Mouse (Mus musculus) spleen, adult 2 months (tissue): Measurements from ENCODE around the gene Krt20. TPM values are rescaled to one million over a fixed set of nuclear protein-coding genes. Genes with fewer than 3 reads are reported as not detected.

ENCODE experiments used
- DNase-seq, 2 experiments: peaks; one replicate each; pipeline versions ENCODE4 v3.0.0 to v3.0.0-alpha.2; 2012 to 2021; ENCODE audit warnings: low spot score in 2 of 2, low read depth in 1 of 2
- H3K27ac ChIP-seq: fragments of 200-500 bp; 2 replicates; pipeline ENCODE4 v1.5.1; 2012; ENCODE audit warnings: low read length, inconsistent platforms; ENCODE audit not compliant: insufficient read depth
- H3K27me3 ChIP-seq: fragments of 200-500 bp; 2 replicates; pipeline ENCODE4 v1.6.1; 2012; ENCODE audit warnings: mild to moderate bottlenecking, moderate library complexity, low read length, inconsistent platforms; ENCODE audit not compliant: control insufficient read depth, insufficient read depth
- H3K36me3 ChIP-seq: fragments of 200-500 bp; 2 replicates; pipeline ENCODE4 v1.6.1; 2012; ENCODE audit warnings: mild to moderate bottlenecking, low read length, inconsistent platforms; ENCODE audit not compliant: control insufficient read depth, insufficient read depth
- H3K4me1 ChIP-seq: fragments of 200-500 bp; 2 replicates; pipeline ENCODE4 v1.6.1; 2011; ENCODE audit warnings: inconsistent platforms; ENCODE audit not compliant: control insufficient read depth, insufficient read depth, insufficient read length
- H3K4me3 ChIP-seq: fragments of 200-500 bp; 2 replicates; pipeline ENCODE4 v1.5.1; 2011; ENCODE audit warnings: mild to moderate bottlenecking, inconsistent platforms; ENCODE audit not compliant: insufficient read depth, insufficient read length; ENCODE audit errors: extremely low read depth
- CTCF ChIP-seq: fragments of 200-500 bp; IDR thresholded peaks from 2 replicates; pipeline ENCODE4 v1.5.1; 2011; ENCODE audit warnings: mild to moderate bottlenecking, inconsistent platforms; ENCODE audit not compliant: insufficient read depth, insufficient read length, insufficient replicate concordance; ENCODE audit errors: extremely low read depth
- POLR2A ChIP-seq: fragments of 200-500 bp; IDR thresholded peaks from 2 replicates; pipeline ENCODE4 v1.6.1; 2011; ENCODE audit warnings: low read depth, low read length, inconsistent platforms
- WGBS: fragments of 180-500 bp; shearing (Covaris S2); methylation state at CpG from one replicate; pipeline ENCODE4 v1.1.7; 2018; 5-methylcytosine and 5-hydroxymethylcytosine counted together
- polyA plus RNA-seq: library from polyadenylated mRNA; depleted of rRNA; stranded (reverse); fragments of >200 nt; gene quantifications from 2 replicates; pipeline ENCODE4 v1.2.3, GENCODE M21; 2012

Gene Krt20
- polyA plus RNA-seq, 1 experiment: 0.16 TPM

- no peak overlapping the region for H3K27ac ChIP-seq
- 10% methylated on average over 5 of the region's 5 CpGs for WGBS
- TF ChIP-seq CTCF (peak; percentile 73; the same call in 1 of the 2 replicates), POLR2A (no peak)
Observed at GRCm38 (mm10) chr11:99464836-99465235, 26.9 kb upstream of the Krt20 start.

GRCm38 (mm10) chr11:99463155-99463554 is 25.2 kb upstream of the Krt20 start:
- H3K4me1 ChIP-seq: no peaks in the 10 kb centered on the region
- H3K27me3 ChIP-seq: no peaks in the 10 kb centered on the region
- no peak for TF ChIP-seq POLR2A
- TF ChIP-seq CTCF: peak; percentile 79; the same call in 1 of the 2 replicates
- no peak overlapping the region for H3K4me3 ChIP-seq
- peak; percentile 9 to 23 for DNase-seq
- 12% methylated on average over 8 of the region's 8 CpGs for WGBS
- H3K36me3 ChIP-seq: no peaks in the 10 kb centered on the region
- no peak overlapping the region for H3K27ac ChIP-seq

More at GRCm38 (mm10) chr11:99464836-99465235, 26.9 kb upstream of the Krt20 start:
- H3K27me3 ChIP-seq: no peaks in the 10 kb centered on the region
- H3K4me1 ChIP-seq: no peaks in the 10 kb centered on the region
- DNase-seq: peak; percentile 26 to 30
- no peak overlapping the region for H3K4me3 ChIP-seq
- H3K36me3 ChIP-seq: no peaks in the 10 kb centered on the region

GRCm38 (mm10) chr11:99461736-99462135 is 23.8 kb upstream of the Krt20 start:
- Histone ChIP-seq H3K27ac (no peak overlapping the region), H3K36me3 (no peaks in the 10 kb centered on the region), H3K27me3 (no peaks in the 10 kb centered on the region), H3K4me1 (no peaks in the 10 kb centered on the region), H3K4me3 (no peak overlapping the region)
- TF ChIP-seq CTCF: no peak
- no peak for TF ChIP-seq POLR2A
- 81% methylated on average over 7 of the region's 7 CpGs for WGBS
- no peak for DNase-seq

- no peak for DNase-seq
- H3K4me1 ChIP-seq: no peaks in the 10 kb centered on the region
- H3K4me3 ChIP-seq: no peak overlapping the region
- H3K27me3 ChIP-seq: no peaks in the 10 kb centered on the region
- H3K27ac ChIP-seq: no peak overlapping the region
- TF ChIP-seq POLR2A (no peak), CTCF (no peak)
- H3K36me3 ChIP-seq: no peaks in the 10 kb centered on the region
- WGBS: 56% methylated on average over 7 of the region's 7 CpGs
Observed at GRCm38 (mm10) chr11:99458887-99459286, 20.9 kb upstream of the Krt20 start.

GRCm38 (mm10) chr11:99454759-99455158 is 16.8 kb upstream of the Krt20 start:
- Histone ChIP-seq H3K27me3 (no peaks in the 10 kb centered on the region), H3K36me3 (no peaks in the 10 kb centered on the region), H3K4me1 (no peaks in the 10 kb centered on the region), H3K27ac (no peak overlapping the region), H3K4me3 (no peak overlapping the region)
- TF ChIP-seq CTCF (no peak), POLR2A (no peak)
- 77% methylated on average over 10 of the region's 10 CpGs for WGBS
- no peak for DNase-seq

GRCm38 (mm10) chr11:99454044-99454443 is 16.1 kb upstream of the Krt20 start:
- Histone ChIP-seq H3K4me3 (no peak overlapping the region), H3K4me1 (no peaks in the 10 kb centered on the region), H3K27me3 (no peaks in the 10 kb centered on the region), H3K27ac (no peak overlapping the region), H3K36me3 (no peaks in the 10 kb centered on the region)
- 83% methylated on average over 4 of the region's 4 CpGs for WGBS
- no peak for DNase-seq
- no peak for TF ChIP-seq CTCF
- no peak for TF ChIP-seq POLR2A

GRCm38 (mm10) chr11:99448769-99449168 is 10.8 kb upstream of the Krt20 start:
- TF ChIP-seq CTCF: no peak
- no peak for TF ChIP-seq POLR2A
- 58% methylated on average over 2 of the region's 2 CpGs for WGBS
- Histone ChIP-seq H3K27ac (no peak overlapping the region), H3K4me1 (no peaks in the 10 kb centered on the region), H3K36me3 (no peaks in the 10 kb centered on the region), H3K27me3 (no peaks in the 10 kb centered on the region), H3K4me3 (no peak overlapping the region)
- DNase-seq: no peak
